Mouse (Mus musculus) kidney, adult 2 months (tissue): ENCODE measurements at regions not wholly inside any gene's neighbourhood (a gene's known extent, or its start where the extent isn't known, plus 50 kb on each side); places are given as distances from the start of the nearest gene placed in this dataset.

Experiments
- DNase-seq: peaks from one replicate; pipeline ENCODE4 v3.0.0; 2021
- H3K27ac ChIP-seq: fragments of 200-500 bp; 2 replicates; pipeline ENCODE4 v1.5.1; 2012; ENCODE audit warnings: low read depth, low read length, control low read depth, inconsistent platforms; ENCODE audit not compliant: insufficient read depth
- H3K27me3 ChIP-seq: fragments of 200-500 bp; replicated peaks from 2 replicates; pipeline ENCODE4 v1.6.1; 2012; ENCODE audit warnings: mild to moderate bottlenecking, moderate library complexity, low read length, inconsistent platforms; ENCODE audit not compliant: control insufficient read depth, insufficient read depth
- H3K36me3 ChIP-seq: fragments of 200-500 bp; 2 replicates; pipeline ENCODE4 v1.6.1; 2012; ENCODE audit warnings: mild to moderate bottlenecking, moderate library complexity, low read length, inconsistent platforms; ENCODE audit not compliant: control insufficient read depth, insufficient read depth
- H3K4me1 ChIP-seq: fragments of 200-500 bp; 2 replicates; pipeline ENCODE4 v1.6.1; 2011; ENCODE audit warnings: low read length; ENCODE audit not compliant: control insufficient read depth, insufficient read depth
- H3K4me3 ChIP-seq: fragments of 200-500 bp; 2 replicates; pipeline ENCODE4 v1.5.1; 2011; ENCODE audit warnings: mild to moderate bottlenecking, low read depth, low read length, control low read depth; ENCODE audit not compliant: insufficient read depth
- CTCF ChIP-seq: fragments of 200-500 bp; conservative IDR thresholded peaks from 2 replicates; pipeline ENCODE4 v1.5.1; 2011; ENCODE audit warnings: low read depth, mild to moderate bottlenecking, control low read depth, low read length, moderate library complexity, mixed read lengths; ENCODE audit not compliant: insufficient read depth, insufficient read length
- POLR2A ChIP-seq: fragments of 200-500 bp; IDR thresholded peaks from one replicate; pipeline ENCODE4 v1.6.1; 2011; ENCODE audit warnings: low read depth, low read length, control low read depth
- WGBS: fragments of 180-500 bp; shearing (Covaris S2); methylation state at CpG from one replicate; pipeline ENCODE4 v1.1.7; 2018; 5-methylcytosine and 5-hydroxymethylcytosine counted together

- no peak for TF ChIP-seq CTCF
- no peak for TF ChIP-seq POLR2A
- H3K4me3 ChIP-seq: no peak overlapping the region
- no peak overlapping the region for H3K27ac ChIP-seq
- H3K36me3 ChIP-seq: no peaks in the 10 kb centered on the region
- H3K4me1 ChIP-seq: peaks cover 11% of the 10 kb centered on the region; the same call in 1 of the 2 replicates
- no peak for DNase-seq
- H3K27me3 ChIP-seq: no peaks in the 10 kb centered on the region
- WGBS: 65% methylated on average over 5 of the region's 5 CpGs
Observed at GRCm38 (mm10) chr19:25924385-25924769, 252.2 kb downstream of the Dmrt2 start.

GRCm38 (mm10) chr19:25927220-25927619 lies 255.0 kb downstream of the Dmrt2 start:
- no peaks in the 10 kb centered on the region for H3K27me3 ChIP-seq
- no peak overlapping the region for H3K4me3 ChIP-seq
- H3K4me1 ChIP-seq: peaks cover 10% of the 10 kb centered on the region; the same call in 1 of the 2 replicates
- H3K36me3 ChIP-seq: no peaks in the 10 kb centered on the region
- TF ChIP-seq CTCF (no peak), POLR2A (no peak)
- 40% methylated on average over 9 of the region's 9 CpGs for WGBS
- H3K27ac ChIP-seq: no peak overlapping the region
- DNase-seq: no peak

- WGBS: 22% methylated on average over 9 of the region's 9 CpGs
- Histone ChIP-seq H3K4me1 (no peaks in the 10 kb centered on the region), H3K36me3 (no peaks in the 10 kb centered on the region), H3K27ac (no peak overlapping the region), H3K27me3 (no peaks in the 10 kb centered on the region), H3K4me3 (no peak overlapping the region)
- no peak for TF ChIP-seq CTCF
- no peak for TF ChIP-seq POLR2A
- peak; percentile 55 for DNase-seq
Observed at GRCm38 (mm10) chr19:25937343-25937742, 265.1 kb downstream of the Dmrt2 start.

GRCm38 (mm10) chr19:25971210-25971609 lies 299.0 kb downstream of the Dmrt2 start:
- H3K27ac ChIP-seq: no peak overlapping the region
- H3K4me1 ChIP-seq: no peaks in the 10 kb centered on the region
- H3K27me3 ChIP-seq: no peaks in the 10 kb centered on the region
- H3K36me3 ChIP-seq: no peaks in the 10 kb centered on the region
- 64% methylated on average over 5 of the region's 5 CpGs for WGBS
- no peak overlapping the region for H3K4me3 ChIP-seq
- DNase-seq: no peak
- TF ChIP-seq CTCF: no peak
- TF ChIP-seq POLR2A: no peak

GRCm38 (mm10) chr19:25975202-25975601 lies 303.0 kb downstream of the Dmrt2 start:
- no peaks in the 10 kb centered on the region for H3K27me3 ChIP-seq
- TF ChIP-seq CTCF (no peak), POLR2A (no peak)
- no peaks in the 10 kb centered on the region for H3K4me1 ChIP-seq
- no peaks in the 10 kb centered on the region for H3K36me3 ChIP-seq
- no peak overlapping the region for H3K4me3 ChIP-seq
- H3K27ac ChIP-seq: no peak overlapping the region
- no peak for DNase-seq

GRCm38 (mm10) chr19:25980308-25980707 lies 308.1 kb downstream of the Dmrt2 start:
- TF ChIP-seq CTCF (no peak), POLR2A (no peak)
- 78% methylated on average over 4 of the region's 4 CpGs for WGBS
- DNase-seq: no peak
- Histone ChIP-seq H3K4me3 (no peak overlapping the region), H3K27ac (no peak overlapping the region), H3K36me3 (no peaks in the 10 kb centered on the region), H3K27me3 (no peaks in the 10 kb centered on the region), H3K4me1 (no peaks in the 10 kb centered on the region)

GRCm38 (mm10) chr19:26014620-26015180 lies 342.5 kb downstream of the Dmrt2 start:
- Histone ChIP-seq H3K4me3 (no peak overlapping the region), H3K36me3 (no peaks in the 10 kb centered on the region), H3K4me1 (no peaks in the 10 kb centered on the region), H3K27ac (no peak overlapping the region), H3K27me3 (no peaks in the 10 kb centered on the region)
- whole genome bisulfite sequencing: 22% methylated on average over 8 of the region's 8 CpGs
- TF ChIP-seq CTCF: no peak
- no peak for TF ChIP-seq POLR2A
- no peak for DNase-seq

GRCm38 (mm10) chr19:26021141-26021540 lies 348.9 kb downstream of the Dmrt2 start:
- DNase-seq: no peak
- no peaks in the 10 kb centered on the region; the same call in 1 of the 2 replicates for H3K4me1 ChIP-seq
- H3K27ac ChIP-seq: no peak overlapping the region
- H3K27me3 ChIP-seq: no peaks in the 10 kb centered on the region
- WGBS: 60% methylated on average over 7 of the region's 7 CpGs
- no peak for TF ChIP-seq CTCF
- no peak for TF ChIP-seq POLR2A
- no peak overlapping the region for H3K4me3 ChIP-seq
- no peaks in the 10 kb centered on the region for H3K36me3 ChIP-seq
